Mouse (Mus musculus) erythroblast, embryonic 14.5 days (primary cell): Measurements from ENCODE around the gene Snx1.

Source experiments
- GATA1 ChIP-seq: IDR thresholded peaks from 2 replicates; pipeline ENCODE4 v1.6.1; 2012; ENCODE audit warnings: low read length, inconsistent platforms, mixed read lengths
- TAL1 ChIP-seq: IDR thresholded peaks from 3 replicates; pipeline ENCODE4 v1.6.1; 2012; ENCODE audit warnings: low read length, inconsistent platforms, mixed read lengths

- TF ChIP-seq GATA1, result no peak
- TF ChIP-seq TAL1, result no peak
Observed at GRCm38 (mm10) chr9:66039290-66039689, 87.1 kb downstream of the Snx1 start.
